Mouse (Mus musculus) hindbrain, embryonic 11.5 days (tissue): ENCODE results near the gene Traf3. TPM values are rescaled to one million over a fixed set of nuclear protein-coding genes. Genes with fewer than 3 reads are reported as not detected.

Source experiments
- ATAC-seq: fragments of 200-750 bp; cut with Nextera tagmentation; 2 replicates; pipeline ENCODE4 v1.8.0; 2017; ENCODE audit warnings: mild to moderate bottlenecking, moderate TSS enrichment, moderate library complexity; ENCODE audit not compliant: low FRiP score
- DNase-seq: peaks from one replicate; pipeline ENCODE4 v3.0.0-alpha.2; 2015; ENCODE audit warnings: low spot score
- H3K27ac ChIP-seq: fragments of 300-500 bp; sonication (generic); 2 replicates; pipeline ENCODE4 v1.5.1; 2014; ENCODE audit warnings: mild to moderate bottlenecking, low read depth, low read length
- H3K27me3 ChIP-seq: fragments of 300-500 bp; sonication (generic); 2 replicates; pipeline ENCODE4 v1.6.1; 2014; ENCODE audit warnings: mild to moderate bottlenecking, low read length, moderate library complexity, mixed read lengths; ENCODE audit not compliant: control insufficient read depth, insufficient read depth
- H3K36me3 ChIP-seq: fragments of 300-500 bp; sonication (generic); 2 replicates; pipeline ENCODE4 v1.6.1; 2014; ENCODE audit warnings: mild to moderate bottlenecking, low read length, moderate library complexity, mixed read lengths; ENCODE audit not compliant: control insufficient read depth, insufficient read depth
- H3K4me1 ChIP-seq: fragments of 300-500 bp; sonication (generic); replicated peaks from 2 replicates; pipeline ENCODE4 v1.6.1; 2014; ENCODE audit warnings: low read length, mixed read lengths; ENCODE audit not compliant: control insufficient read depth, insufficient read depth
- H3K4me2 ChIP-seq: fragments of 300-500 bp; sonication (generic); replicated peaks from 2 replicates; pipeline ENCODE4 v1.6.1; 2014; ENCODE audit warnings: mild to moderate bottlenecking, low read depth, low read length
- H3K4me3 ChIP-seq: fragments of 300-500 bp; sonication (generic); 2 replicates; pipeline ENCODE4 v1.5.1; 2014; ENCODE audit warnings: low read depth, low read length
- H3K9ac ChIP-seq: fragments of 300-500 bp; sonication (generic); 2 replicates; pipeline ENCODE4 v1.6.1; 2014; ENCODE audit warnings: low read depth, low read length
- H3K9me3 ChIP-seq: fragments of 300-500 bp; sonication (generic); 2 replicates; pipeline ENCODE4 v1.6.1; 2016; ENCODE audit warnings: low read length; ENCODE audit not compliant: control insufficient read depth
- WGBS: fragments of 180-500 bp; shearing (Covaris S2); extraction: QIAGEN DNeasy Blood & Tissue Kit; methylation state at CpG from one replicate; pipeline ENCODE4 v1.1.7; 2014; 5-methylcytosine and 5-hydroxymethylcytosine counted together
- polyA plus RNA-seq: library from polyadenylated mRNA; unstranded; fragments of >200 nt; fragmentation: Nextera tagmentation; extraction: Ambion mirVana; gene quantifications from 2 replicates; pipeline ENCODE4 v1.2.1, GENCODE M21; 2014

Gene Traf3
- polyA plus RNA-seq, 1 experiment from 2014 or later = 16.2 TPM

GRCm38 (mm10) chr12:111150236-111150596, 16.0 kb upstream of the Traf3 start:
- H3K4me3 ChIP-seq = no peak overlapping the region
- WGBS = 15% methylated on average over 6 of the region's 6 CpGs
- no peak overlapping the region for H3K4me2 ChIP-seq
- H3K27ac ChIP-seq = no peak overlapping the region
- H3K9me3 ChIP-seq = no peaks in the 10 kb centered on the region
- H3K27me3 ChIP-seq = no peaks in the 10 kb centered on the region
- no peaks in the 10 kb centered on the region for H3K36me3 ChIP-seq
- H3K9ac ChIP-seq = no peak overlapping the region
- peaks cover 3% of the 10 kb centered on the region for H3K4me1 ChIP-seq
- DNase-seq = no peak
- ATAC-seq = no peak

DNA sequence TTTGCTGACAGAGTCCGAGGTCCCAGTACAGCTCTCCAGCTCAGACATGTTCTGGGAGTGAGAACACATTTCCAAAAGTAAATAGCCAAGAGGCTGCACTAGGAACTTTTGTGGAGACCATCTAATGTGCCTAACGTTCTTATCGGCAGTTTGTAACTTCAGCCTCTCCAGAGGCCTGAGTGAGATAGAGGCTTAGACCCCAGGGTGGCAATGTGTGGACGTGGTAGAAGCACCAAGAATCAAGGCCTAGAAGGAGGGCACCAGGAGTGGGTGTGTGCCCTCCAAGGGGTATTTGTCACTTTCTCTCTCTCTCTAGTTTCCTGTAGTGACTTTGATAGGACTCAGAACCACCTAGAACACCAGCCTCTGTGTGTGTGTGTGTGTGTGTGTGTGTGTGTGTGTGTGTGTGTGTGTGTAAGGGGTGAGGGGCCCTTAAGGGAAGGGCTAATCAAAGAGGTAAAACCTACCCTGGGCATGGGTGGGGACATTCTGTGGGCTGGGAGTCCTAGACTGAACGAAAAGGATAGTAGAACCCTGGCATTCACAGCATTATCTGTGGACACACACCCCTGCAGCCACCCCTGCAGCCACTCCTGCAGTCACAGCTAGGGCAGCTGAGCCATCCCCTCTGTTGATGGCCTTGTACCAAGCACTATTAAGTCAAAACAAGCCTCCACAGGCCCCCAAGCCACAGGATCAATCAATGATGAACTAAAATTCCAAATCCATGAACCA, 14.6 kb upstream of the Traf3 start:
- H3K4me3 ChIP-seq = no peak overlapping the region
- no peak overlapping the region for H3K4me2 ChIP-seq
- no peak overlapping the region for H3K9ac ChIP-seq
- DNase-seq = no peak
- WGBS = 86% methylated on average over 5 of the region's 5 CpGs
- H3K27me3 ChIP-seq = no peaks in the 10 kb centered on the region
- H3K36me3 ChIP-seq = no peaks in the 10 kb centered on the region
- no peaks in the 10 kb centered on the region for H3K4me1 ChIP-seq
- H3K9me3 ChIP-seq = no peaks in the 10 kb centered on the region
- no peak overlapping the region for H3K27ac ChIP-seq
- no peak for ATAC-seq

- no peak overlapping the region for H3K9ac ChIP-seq
- no peaks in the 10 kb centered on the region for H3K36me3 ChIP-seq
- DNase-seq = no peak
- no peaks in the 10 kb centered on the region for H3K9me3 ChIP-seq
- ATAC-seq = no peak
- H3K4me3 ChIP-seq = no peak overlapping the region
- H3K27ac ChIP-seq = no peak overlapping the region
- 90% methylated on average over 6 of the region's 6 CpGs for WGBS
- no peaks in the 10 kb centered on the region for H3K27me3 ChIP-seq
- H3K4me1 ChIP-seq = no peaks in the 10 kb centered on the region
- no peak overlapping the region for H3K4me2 ChIP-seq
These were observed 13.6 kb upstream of the Traf3 start for GRCm38 (mm10) chr12:111152579-111152978.

DNA sequence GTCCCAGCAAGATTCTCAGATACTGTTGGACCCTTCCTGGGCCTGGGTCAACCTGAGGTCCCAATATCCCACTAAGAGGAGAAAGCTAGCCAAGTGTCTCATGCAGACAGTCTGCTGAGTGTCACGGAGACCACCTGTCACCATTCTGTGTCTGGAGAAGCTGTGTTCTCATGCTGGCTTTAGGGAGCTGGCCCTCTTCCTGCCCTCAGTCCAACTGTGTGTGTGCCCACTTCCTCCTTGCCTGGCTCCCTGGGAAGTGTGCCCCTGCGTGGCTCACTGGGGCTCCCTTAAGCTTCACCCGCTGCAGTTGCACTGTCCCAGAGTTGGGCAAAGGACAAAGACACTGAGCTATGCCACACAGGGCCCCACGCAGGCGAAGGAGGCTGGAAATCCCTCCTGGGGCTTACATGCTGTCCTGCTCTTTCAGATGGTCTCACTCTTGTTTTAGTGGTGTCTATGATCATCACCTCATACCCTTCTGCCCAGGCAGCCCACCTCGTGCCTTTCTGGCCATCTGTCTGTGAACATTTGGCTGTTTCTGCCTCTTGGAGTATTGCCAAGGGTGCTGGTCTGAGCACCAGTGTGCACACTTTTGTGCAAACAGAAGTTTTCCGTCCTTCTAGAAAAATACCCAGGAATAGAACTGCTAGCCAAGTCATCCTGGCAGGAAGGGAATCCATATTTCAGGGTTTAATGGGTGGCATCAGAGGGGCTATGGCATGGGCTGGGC, 13.0 kb upstream of the Traf3 start:
- H3K36me3 ChIP-seq = no peaks in the 10 kb centered on the region
- H3K27ac ChIP-seq = no peak overlapping the region
- no peak overlapping the region for H3K9ac ChIP-seq
- H3K4me2 ChIP-seq = no peak overlapping the region
- no peaks in the 10 kb centered on the region for H3K9me3 ChIP-seq
- ATAC-seq = no peak
- H3K27me3 ChIP-seq = no peaks in the 10 kb centered on the region
- no peaks in the 10 kb centered on the region for H3K4me1 ChIP-seq
- DNase-seq = no peak
- 83% methylated on average over 7 of the region's 7 CpGs for WGBS
- no peak overlapping the region for H3K4me3 ChIP-seq

- ATAC-seq = no peak
- H3K27me3 ChIP-seq = no peaks in the 10 kb centered on the region
- H3K36me3 ChIP-seq = no peaks in the 10 kb centered on the region
- H3K4me3 ChIP-seq = no peak overlapping the region
- H3K27ac ChIP-seq = no peak overlapping the region
- H3K9ac ChIP-seq = no peak overlapping the region
- no peak for DNase-seq
- no peak overlapping the region for H3K4me2 ChIP-seq
- WGBS = 79% methylated on average over 5 of the region's 5 CpGs
- no peaks in the 10 kb centered on the region for H3K4me1 ChIP-seq
- H3K9me3 ChIP-seq = no peaks in the 10 kb centered on the region
These were observed 12.2 kb upstream of the Traf3 start for GRCm38 (mm10) chr12:111153946-111154345.

GRCm38 (mm10) chr12:111154641-111155040, 11.5 kb upstream of the Traf3 start:
- Histone ChIP-seq H3K27me3 (no peaks in the 10 kb centered on the region), H3K9me3 (no peaks in the 10 kb centered on the region), H3K4me3 (no peak overlapping the region), H3K4me2 (no peak overlapping the region), H3K4me1 (no peaks in the 10 kb centered on the region), H3K36me3 (no peaks in the 10 kb centered on the region), H3K9ac (no peak overlapping the region), H3K27ac (no peak overlapping the region)
- WGBS = 93% methylated on average over 6 of the region's 6 CpGs
- DNase-seq (no peak), ATAC-seq (no peak)

DNA sequence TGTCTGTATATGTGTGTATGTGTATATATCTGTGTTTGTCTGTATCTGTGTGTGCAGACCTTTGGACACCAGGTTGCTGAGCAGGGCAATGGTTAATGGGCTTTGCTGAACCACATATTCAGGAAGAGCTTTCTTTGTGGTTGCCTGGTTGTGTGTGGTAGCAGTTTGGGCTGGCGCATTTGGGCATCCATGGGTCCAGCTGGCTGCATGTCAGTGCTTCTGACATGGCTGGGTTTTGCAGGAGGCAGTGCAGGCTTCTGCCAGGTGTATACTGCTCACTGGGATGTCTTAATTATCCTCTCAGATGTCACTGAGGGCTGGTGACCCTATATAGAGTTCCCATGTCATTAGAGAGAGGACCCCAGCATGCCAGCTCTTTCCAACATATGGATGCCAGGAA, 10.4 kb upstream of the Traf3 start:
- no peak for ATAC-seq
- 92% methylated on average over 1 of the region's 1 CpGs for WGBS
- no peak overlapping the region for H3K9ac ChIP-seq
- DNase-seq = no peak
- no peak overlapping the region for H3K4me2 ChIP-seq
- no peaks in the 10 kb centered on the region for H3K4me1 ChIP-seq
- no peaks in the 10 kb centered on the region for H3K36me3 ChIP-seq
- no peaks in the 10 kb centered on the region for H3K9me3 ChIP-seq
- H3K27me3 ChIP-seq = no peaks in the 10 kb centered on the region
- H3K27ac ChIP-seq = no peak overlapping the region
- H3K4me3 ChIP-seq = no peak overlapping the region

- Histone ChIP-seq H3K27me3 (no peaks in the 10 kb centered on the region), H3K4me2 (no peak overlapping the region), H3K9me3 (no peaks in the 10 kb centered on the region), H3K4me3 (no peak overlapping the region), H3K4me1 (peaks cover 7% of the 10 kb centered on the region), H3K27ac (no peak overlapping the region), H3K36me3 (no peaks in the 10 kb centered on the region), H3K9ac (no peak overlapping the region)
- WGBS = 76% methylated on average over 12 of the region's 12 CpGs
- no peak for DNase-seq
- ATAC-seq = no peak
These were observed 6.3 kb upstream of the Traf3 start for GRCm38 (mm10) chr12:111159659-111160428.
